8 mouse cellular contexts compared by ENCODE assay signal in genomic region chr12:99011161-99011861, GRCm38 (mm10).
DNase-seq lines count a peak whose midpoint lies in the region; ATAC-seq and TF ChIP-seq lines count a peak whose summit lies in the region.

No protein-coding gene starts in this region.

- H3K9me3 ChIP-seq in kidney, postnatal 0 days (replicated peaks; ENCODE audit: low read length): no peaks in the 10 kb centered on the region
- H3K9me3 ChIP-seq in hindbrain, embryonic 12.5 days (replicated peaks): no peaks in the 10 kb centered on the region
- H3K9me3 ChIP-seq in neural tube, embryonic 15.5 days (replicated peaks): no peaks in the 10 kb centered on the region

- intact Hi-C loops in left cerebral cortex, postnatal 25 days (cut with DNase I): no loop called here

- no peaks in the 10 kb centered on the region for H3K36me3 ChIP-seq in kidney, postnatal 0 days (ENCODE audit: insufficient read depth, low read length)
- no peaks in the 10 kb centered on the region for H3K36me3 ChIP-seq in hindbrain, embryonic 12.5 days
- H3K36me3 ChIP-seq in neural tube, embryonic 15.5 days: no peaks in the 10 kb centered on the region

- TF ChIP-seq CTCF in kidney, postnatal 0 days (IDR thresholded peaks at IDR 0.05; ENCODE audit: low read depth): no peak

- 0 out of 2 replicates have a peak overlapping the region, but pooled peaks have one; percentile 27 for H3K9ac ChIP-seq in kidney, postnatal 0 days (ENCODE audit: low read depth, low read length)
- H3K9ac ChIP-seq in hindbrain, embryonic 12.5 days: no peak overlapping the region
- H3K9ac ChIP-seq in neural tube, embryonic 15.5 days (replicated peaks): no peak overlapping the region

- no peak overlapping the region for H3K27ac ChIP-seq in kidney, postnatal 0 days
- peak overlapping the region; percentile 76 for H3K27ac ChIP-seq in hindbrain, embryonic 12.5 days
- H3K27ac ChIP-seq in neural tube, embryonic 15.5 days (replicated peaks): peak overlapping the region; percentile 56

- no peaks in the 10 kb centered on the region for H3K27me3 ChIP-seq in kidney, postnatal 0 days (ENCODE audit: insufficient read depth, low read length)
- H3K27me3 ChIP-seq in hindbrain, embryonic 12.5 days: no peaks in the 10 kb centered on the region
- H3K27me3 ChIP-seq in neural tube, embryonic 15.5 days (replicated peaks): no peaks in the 10 kb centered on the region

- 9% methylated on average over 22 of the region's 22 CpGs for WGBS in kidney, postnatal 0 days
- WGBS in hindbrain, embryonic 12.5 days: 5% methylated on average over 22 of the region's 22 CpGs
- WGBS in neural tube, embryonic 15.5 days: 4% methylated on average over 22 of the region's 22 CpGs

- H3K4me1 ChIP-seq in kidney, postnatal 0 days (replicated peaks; ENCODE audit: insufficient read depth, low read length): no peaks in the 10 kb centered on the region
- peaks cover 21% of the 10 kb centered on the region for H3K4me1 ChIP-seq in hindbrain, embryonic 12.5 days
- peaks cover 21% of the 10 kb centered on the region for H3K4me1 ChIP-seq in neural tube, embryonic 15.5 days

- H3K4me2 ChIP-seq in kidney, postnatal 0 days (ENCODE audit: low read length): peak overlapping the region; percentile 44
- H3K4me2 ChIP-seq in hindbrain, embryonic 12.5 days (replicated peaks): peak overlapping the region; percentile 37
- peak overlapping the region; percentile 50 for H3K4me2 ChIP-seq in neural tube, embryonic 15.5 days

- ATAC-seq in kidney, postnatal 0 days (replicated peaks; ENCODE audit: low FRiP score, low read depth): no peak
- ATAC-seq in hindbrain, embryonic 12.5 days (ENCODE audit: low FRiP score): peak; percentile 94
- peak; percentile 73 for ATAC-seq in neural tube, embryonic 15.5 days (ENCODE audit: low FRiP score)

- 0 out of 2 replicates have a peak overlapping the region, but pooled peaks have one; percentile 2 for H3K4me3 ChIP-seq in kidney, postnatal 0 days (replicated peaks; ENCODE audit: low read depth, low read length)
- no peak overlapping the region for H3K4me3 ChIP-seq in hindbrain, embryonic 12.5 days
- H3K4me3 ChIP-seq in neural tube, embryonic 15.5 days (replicated peaks): no peak overlapping the region; the same call in 1 of the 2 replicates

- DNase-seq in kidney, postnatal 0 days (ENCODE audit: low spot score): peak; percentile 29
- DNase-seq in kidney, adult 8-10 months: no peak
- DNase-seq in embryo, embryonic 10 days (ENCODE audit: low spot score): peak; percentile 86
- no peak for DNase-seq in layer of hippocampus, adult 8-10 months (ENCODE audit: low spot score in 2 of 2)
- DNase-seq in thymus, adult 18-20 months: no peak
- no peak for DNase-seq in left cerebral cortex, postnatal 25 days (ENCODE audit: low spot score in 2 of 2)

Comparison
In these comparisons a context has a peak if more than half of its experiments do, and no peak if none do; other contexts are left out.
1. DNase-seq: peak in kidney, postnatal 0 days (single experiment) and embryo, embryonic 10 days (single experiment); none in kidney, adult 8-10 months (0 of 2), layer of hippocampus, adult 8-10 months (0 of 2), thymus, adult 18-20 months (0 of 2) and left cerebral cortex, postnatal 25 days (0 of 2).
2. Peak in every context shown above with its lines, with median percentiles within 50 percentile points of each other: H3K4me2 ChIP-seq.